Mouse (Mus musculus) activated CD4-positive, CD25-positive, alpha-beta regulatory T cell (primary cell): ENCODE measurements around the gene Ano10. TPM values are rescaled to one million over a fixed set of nuclear protein-coding genes. Genes with fewer than 3 reads are reported as not detected.

ENCODE experiments used
- polyA plus RNA-seq, 2 experiments: library from polyadenylated mRNA; unstranded; fragments of 100-300 nt; shearing (Covaris generic); gene quantifications; one replicate each; pipeline ENCODE4 v1.2.1; 2017

The Ano10 gene
- 10 to 100 TPM; 39.9 to 53.8 TPM for polyA plus RNA-seq

GRCm38 (mm10) chr9:122294242-122294881 lies at the start of gene Ano10:
TSS of gene Ano10 (minus strand) at chr9:122294423.

Other genes with a start within 250 kb of the Ano10 start
- 100 to 1,000 TPM in 1 of 2 experiments, 10 to 100 TPM in 1; 62.3 to 105 TPM for gene Snrk, start 177.2 kb downstream of the Ano10 start, polyA plus RNA-seq
- gene Abhd5, start 57.2 kb upstream of the Ano10 start, polyA plus RNA-seq = 10 to 100 TPM; 12.3 to 19.5 TPM